Mouse (Mus musculus): ENCODE measurements around the gene Itgb5. TPM values are rescaled to one million over a fixed set of nuclear protein-coding genes. Genes with fewer than 3 reads are reported as not detected.
A peak's percentile ranks its signal among the peaks of the same experiment; 100 is the strongest.

Gene Itgb5
- polyA plus RNA-seq, 1 experiment, result 59.7 TPM

GRCm38 (mm10) chr16:33989106-33989505 is 159.6 kb downstream of the Itgb5 start:
- Histone ChIP-seq H3K27me3 (ENCODE audit: control insufficient read depth, insufficient read depth, low read length, poor library complexity, severe bottlenecking) (no peaks in the 10 kb centered on the region), H3K9ac (ENCODE audit: low read depth, poor library complexity, severe bottlenecking) (no peak overlapping the region), H3K27ac (ENCODE audit: insufficient read depth, low read length) (no peak overlapping the region), H3K9me3 (replicated peaks; ENCODE audit: control insufficient read depth, insufficient read depth, low read length, poor library complexity, severe bottlenecking) (no peaks in the 10 kb centered on the region), H3K4me3 (ENCODE audit: low read depth, low read length) (no peak overlapping the region), H3K4me1 (ENCODE audit: control insufficient read depth, insufficient read depth, low read length) (no peaks in the 10 kb centered on the region), H3K36me3 (ENCODE audit: control insufficient read depth, insufficient read depth, low read length, poor library complexity, severe bottlenecking) (no peaks in the 10 kb centered on the region)
- TF ChIP-seq POLR2A (IDR thresholded peaks at IDR 0.05; ENCODE audit: insufficient read depth, low read length), result no peak
- TF ChIP-seq CTCF (IDR thresholded peaks at IDR 0.05; ENCODE audit: low read depth, low read length), result no peak

GRCm38 (mm10) chr16:33990712-33991111 is 161.2 kb downstream of the Itgb5 start:
- Histone ChIP-seq H3K4me1 (ENCODE audit: control insufficient read depth, insufficient read depth, low read length) (no peaks in the 10 kb centered on the region), H3K36me3 (ENCODE audit: control insufficient read depth, insufficient read depth, low read length, poor library complexity, severe bottlenecking) (no peaks in the 10 kb centered on the region), H3K9ac (ENCODE audit: low read depth, poor library complexity, severe bottlenecking) (no peak overlapping the region), H3K27ac (ENCODE audit: insufficient read depth, low read length) (no peak overlapping the region), H3K4me3 (ENCODE audit: low read depth, low read length) (no peak overlapping the region), H3K27me3 (ENCODE audit: control insufficient read depth, insufficient read depth, low read length, poor library complexity, severe bottlenecking) (no peaks in the 10 kb centered on the region), H3K9me3 (replicated peaks; ENCODE audit: control insufficient read depth, insufficient read depth, low read length, poor library complexity, severe bottlenecking) (no peaks in the 10 kb centered on the region)
- TF ChIP-seq EP300 (IDR thresholded peaks at IDR 0.05; ENCODE audit: insufficient read depth, low read depth, low read length), result no peak

- no peak overlapping the region for H3K9ac ChIP-seq (ENCODE audit: low read depth, poor library complexity, severe bottlenecking)
- no peak overlapping the region for H3K4me3 ChIP-seq (ENCODE audit: low read depth, low read length)
- H3K27ac ChIP-seq (ENCODE audit: insufficient read depth, low read length), result no peak overlapping the region
- H3K9me3 ChIP-seq (replicated peaks; ENCODE audit: control insufficient read depth, insufficient read depth, low read length, poor library complexity, severe bottlenecking), result no peaks in the 10 kb centered on the region
- H3K4me1 ChIP-seq (ENCODE audit: control insufficient read depth, insufficient read depth, low read length), result no peaks in the 10 kb centered on the region
- TF ChIP-seq EP300 (IDR thresholded peaks at IDR 0.05; ENCODE audit: insufficient read depth, low read depth, low read length), result no peak
- no peak for TF ChIP-seq CTCF (IDR thresholded peaks at IDR 0.05; ENCODE audit: low read depth, low read length)
- TF ChIP-seq POLR2A (IDR thresholded peaks at IDR 0.05; ENCODE audit: insufficient read depth, low read length), result no peak
- no peaks in the 10 kb centered on the region for H3K36me3 ChIP-seq (ENCODE audit: control insufficient read depth, insufficient read depth, low read length, poor library complexity, severe bottlenecking)
- no peaks in the 10 kb centered on the region for H3K27me3 ChIP-seq (ENCODE audit: control insufficient read depth, insufficient read depth, low read length, poor library complexity, severe bottlenecking)
These were observed 164.9 kb downstream of the Itgb5 start for GRCm38 (mm10) chr16:33994321-33994720.

GRCm38 (mm10) chr16:33995496-33995895 is 166.0 kb downstream of the Itgb5 start:
- H3K27me3 ChIP-seq (ENCODE audit: control insufficient read depth, insufficient read depth, low read length, poor library complexity, severe bottlenecking), result no peaks in the 10 kb centered on the region
- no peak overlapping the region for H3K4me3 ChIP-seq (ENCODE audit: low read depth, low read length)
- no peak overlapping the region for H3K27ac ChIP-seq (ENCODE audit: insufficient read depth, low read length)
- TF ChIP-seq CTCF (IDR thresholded peaks at IDR 0.05; ENCODE audit: low read depth, low read length) (no peak), POLR2A (IDR thresholded peaks at IDR 0.05; ENCODE audit: insufficient read depth, low read length) (no peak), EP300 (IDR thresholded peaks at IDR 0.05; ENCODE audit: insufficient read depth, low read depth, low read length) (no peak)
- no peak overlapping the region for H3K9ac ChIP-seq (ENCODE audit: low read depth, poor library complexity, severe bottlenecking)
- no peaks in the 10 kb centered on the region for H3K9me3 ChIP-seq (replicated peaks; ENCODE audit: control insufficient read depth, insufficient read depth, low read length, poor library complexity, severe bottlenecking)
- no peaks in the 10 kb centered on the region for H3K36me3 ChIP-seq (ENCODE audit: control insufficient read depth, insufficient read depth, low read length, poor library complexity, severe bottlenecking)
- no peaks in the 10 kb centered on the region for H3K4me1 ChIP-seq (ENCODE audit: control insufficient read depth, insufficient read depth, low read length)

GRCm38 (mm10) chr16:33996030-33996429 is 166.6 kb downstream of the Itgb5 start:
- Histone ChIP-seq H3K27ac (ENCODE audit: insufficient read depth, low read length) (no peak overlapping the region), H3K9ac (ENCODE audit: low read depth, poor library complexity, severe bottlenecking) (no peak overlapping the region), H3K36me3 (ENCODE audit: control insufficient read depth, insufficient read depth, low read length, poor library complexity, severe bottlenecking) (no peaks in the 10 kb centered on the region), H3K27me3 (ENCODE audit: control insufficient read depth, insufficient read depth, low read length, poor library complexity, severe bottlenecking) (no peaks in the 10 kb centered on the region), H3K4me1 (ENCODE audit: control insufficient read depth, insufficient read depth, low read length) (no peaks in the 10 kb centered on the region), H3K4me3 (ENCODE audit: low read depth, low read length) (no peak overlapping the region), H3K9me3 (replicated peaks; ENCODE audit: control insufficient read depth, insufficient read depth, low read length, poor library complexity, severe bottlenecking) (no peaks in the 10 kb centered on the region)
- TF ChIP-seq POLR2A (IDR thresholded peaks at IDR 0.05; ENCODE audit: insufficient read depth, low read length), result no peak
- TF ChIP-seq EP300 (IDR thresholded peaks at IDR 0.05; ENCODE audit: insufficient read depth, low read depth, low read length), result no peak
- TF ChIP-seq CTCF (IDR thresholded peaks at IDR 0.05; ENCODE audit: low read depth, low read length), result peak; percentile 86

- no peak overlapping the region for H3K9ac ChIP-seq (ENCODE audit: low read depth, poor library complexity, severe bottlenecking)
- H3K27me3 ChIP-seq (ENCODE audit: control insufficient read depth, insufficient read depth, low read length, poor library complexity, severe bottlenecking), result no peaks in the 10 kb centered on the region
- no peak overlapping the region for H3K27ac ChIP-seq (ENCODE audit: insufficient read depth, low read length)
- H3K36me3 ChIP-seq (ENCODE audit: control insufficient read depth, insufficient read depth, low read length, poor library complexity, severe bottlenecking), result no peaks in the 10 kb centered on the region
- no peak overlapping the region for H3K4me3 ChIP-seq (ENCODE audit: low read depth, low read length)
- no peak for TF ChIP-seq POLR2A (IDR thresholded peaks at IDR 0.05; ENCODE audit: insufficient read depth, low read length)
- TF ChIP-seq EP300 (IDR thresholded peaks at IDR 0.05; ENCODE audit: insufficient read depth, low read depth, low read length), result no peak
- no peak for TF ChIP-seq CTCF (IDR thresholded peaks at IDR 0.05; ENCODE audit: low read depth, low read length)
- no peaks in the 10 kb centered on the region for H3K4me1 ChIP-seq (ENCODE audit: control insufficient read depth, insufficient read depth, low read length)
- H3K9me3 ChIP-seq (replicated peaks; ENCODE audit: control insufficient read depth, insufficient read depth, low read length, poor library complexity, severe bottlenecking), result no peaks in the 10 kb centered on the region
These were observed 168.5 kb downstream of the Itgb5 start for GRCm38 (mm10) chr16:33998011-33998410.

Other genes with a start within 250 kb of the Itgb5 start
- gene Heg1, start 145.3 kb upstream of the Itgb5 start, polyA plus RNA-seq (2011; ENCODE audit: insufficient read depth, insufficient read length, low read depth, missing spikeins), result 18.5 and 21.7 TPM in 2 replicates
- not detected in 2 replicates for gene Muc13, start 35.6 kb upstream of the Itgb5 start, polyA plus RNA-seq (2011; ENCODE audit: insufficient read depth, insufficient read length, low read depth, missing spikeins)
- gene Umps, start 137.4 kb downstream of the Itgb5 start, polyA plus RNA-seq (2011; ENCODE audit: insufficient read depth, insufficient read length, low read depth, missing spikeins), result 48.6 and 51.6 TPM in 2 replicates